Mouse (Mus musculus): ENCODE measurements around the gene Ehf. TPM values are rescaled to one million over a fixed set of nuclear protein-coding genes. Genes with fewer than 3 reads are reported as not detected.
A peak's percentile ranks its signal among the peaks of the same experiment; 100 is the strongest.

The Ehf gene
- polyA plus RNA-seq, 1 experiment from 2014 or later: 18.2 TPM

DNA sequence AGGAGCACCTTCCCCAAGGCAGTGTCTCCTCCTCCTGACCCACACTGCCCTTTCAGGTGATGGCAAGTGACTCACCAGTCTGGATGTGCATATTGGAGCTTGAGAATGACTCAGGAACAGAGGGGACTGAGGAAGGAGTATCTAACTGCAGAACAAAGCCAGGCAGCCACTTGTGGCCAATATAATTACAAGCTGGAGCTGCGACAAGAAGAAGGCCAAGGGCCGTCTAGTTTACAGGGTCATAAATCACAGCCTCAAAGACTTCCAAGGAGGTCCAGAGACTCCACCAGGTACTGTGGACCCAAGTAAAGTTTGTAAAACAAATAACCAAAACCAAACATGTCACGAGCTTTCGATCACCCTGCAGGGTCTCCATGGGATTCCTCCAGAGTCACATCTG, 10.9 kb upstream of the Ehf start:
- 51% methylated on average over 4 of the region's 4 CpGs for WGBS
- no peak for ATAC-seq (ENCODE audit: insufficient number of reproducible peaks, insufficient read depth, low FRiP score, low read depth)
- Histone ChIP-seq H3K27ac (ENCODE audit: low read length) (no peak overlapping the region), H3K4me1 (ENCODE audit: control insufficient read depth, insufficient read depth, low read length) (no peaks in the 10 kb centered on the region), H3K4me2 (replicated peaks; ENCODE audit: low read depth, low read length) (no peak overlapping the region), H3K4me3 (ENCODE audit: low read depth, low read length) (no peak overlapping the region), H3K36me3 (ENCODE audit: control insufficient read depth, insufficient read depth, low read length) (no peaks in the 10 kb centered on the region), H3K9ac (replicated peaks; ENCODE audit: low read depth, low read length) (no peak overlapping the region), H3K9me3 (ENCODE audit: control insufficient read depth, low read depth, low read length) (no peaks in the 10 kb centered on the region), H3K27me3 (ENCODE audit: control insufficient read depth, insufficient read depth, low read length) (no peaks in the 10 kb centered on the region)

DNA sequence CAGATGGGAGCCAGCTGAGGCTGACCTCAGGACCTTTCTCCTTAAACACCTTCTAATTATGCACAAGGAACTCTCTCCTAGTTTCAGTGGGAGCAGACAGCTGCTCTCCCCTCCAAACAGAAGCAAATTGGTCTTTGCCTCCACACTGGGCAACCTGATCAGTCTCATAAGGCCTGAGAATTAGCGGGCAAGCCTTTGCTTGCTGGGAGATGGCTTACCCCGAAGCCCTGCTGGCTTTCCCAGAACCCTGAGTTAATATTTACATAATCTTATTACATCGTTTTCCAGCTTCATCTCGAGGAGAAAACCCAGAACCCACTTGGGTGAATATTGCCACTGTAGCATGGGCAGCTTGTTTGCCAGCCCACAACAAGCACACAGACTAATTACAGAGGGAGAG, 9.6 kb upstream of the Ehf start:
- H3K4me1 ChIP-seq (ENCODE audit: control insufficient read depth, insufficient read depth, low read length): no peaks in the 10 kb centered on the region
- no peak overlapping the region for H3K4me2 ChIP-seq (replicated peaks; ENCODE audit: low read depth, low read length)
- WGBS: 35% methylated on average over 4 of the region's 4 CpGs
- no peaks in the 10 kb centered on the region for H3K36me3 ChIP-seq (ENCODE audit: control insufficient read depth, insufficient read depth, low read length)
- no peak overlapping the region for H3K27ac ChIP-seq (ENCODE audit: low read length)
- no peaks in the 10 kb centered on the region for H3K27me3 ChIP-seq (ENCODE audit: control insufficient read depth, insufficient read depth, low read length)
- no peak overlapping the region for H3K9ac ChIP-seq (replicated peaks; ENCODE audit: low read depth, low read length)
- ATAC-seq (ENCODE audit: insufficient number of reproducible peaks, insufficient read depth, low FRiP score, low read depth): no peak
- H3K9me3 ChIP-seq (ENCODE audit: control insufficient read depth, low read depth, low read length): no peaks in the 10 kb centered on the region
- H3K4me3 ChIP-seq (ENCODE audit: low read depth, low read length): no peak overlapping the region

DNA sequence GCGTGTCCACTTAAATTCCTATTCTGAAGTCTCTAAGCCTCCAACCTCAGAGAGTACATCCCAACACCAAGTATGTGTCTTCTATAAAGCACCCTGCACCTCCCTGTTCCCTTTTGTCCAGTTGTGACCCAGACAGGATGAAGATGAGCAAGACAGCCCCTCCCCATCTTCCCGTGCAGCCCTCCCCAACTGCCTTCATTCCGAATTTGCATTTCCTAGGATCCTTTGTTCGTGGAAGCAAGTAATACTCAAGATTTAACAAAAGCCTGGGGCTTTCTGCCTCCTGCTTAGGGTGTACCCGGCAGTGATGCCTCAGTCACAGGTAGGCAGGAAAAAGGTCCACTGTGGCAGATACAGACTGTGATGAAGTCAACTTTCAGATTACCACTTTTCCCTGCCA, 7.6 kb upstream of the Ehf start:
- WGBS: 66% methylated on average over 5 of the region's 5 CpGs
- Histone ChIP-seq H3K9ac (replicated peaks; ENCODE audit: low read depth, low read length) (no peak overlapping the region), H3K27ac (ENCODE audit: low read length) (no peak overlapping the region), H3K4me2 (replicated peaks; ENCODE audit: low read depth, low read length) (no peak overlapping the region), H3K36me3 (ENCODE audit: control insufficient read depth, insufficient read depth, low read length) (no peaks in the 10 kb centered on the region), H3K4me3 (ENCODE audit: low read depth, low read length) (no peak overlapping the region), H3K9me3 (ENCODE audit: control insufficient read depth, low read depth, low read length) (no peaks in the 10 kb centered on the region), H3K4me1 (ENCODE audit: control insufficient read depth, insufficient read depth, low read length) (no peaks in the 10 kb centered on the region), H3K27me3 (ENCODE audit: control insufficient read depth, insufficient read depth, low read length) (no peaks in the 10 kb centered on the region)
- ATAC-seq (ENCODE audit: insufficient number of reproducible peaks, insufficient read depth, low FRiP score, low read depth): no peak

DNA sequence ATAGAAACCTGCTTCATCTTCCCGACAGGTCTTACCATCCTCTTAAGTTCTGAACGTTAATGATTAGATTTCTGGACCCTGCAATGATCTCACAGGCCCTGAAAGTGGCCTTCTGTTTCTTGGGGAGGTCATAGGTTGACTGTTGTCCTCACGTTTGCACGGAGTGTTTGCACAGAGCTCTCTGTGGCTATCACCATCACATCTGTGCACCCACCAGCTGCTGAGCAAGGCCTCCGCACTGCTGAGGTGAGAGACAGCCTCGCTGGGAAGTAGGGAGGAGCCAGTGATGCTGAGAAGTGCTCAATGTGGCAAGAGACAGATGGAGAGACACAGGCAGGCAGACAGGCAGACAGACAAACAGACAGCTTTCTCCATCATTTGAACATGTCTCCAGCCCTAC, 3.6 kb upstream of the Ehf start:
- WGBS: 26% methylated on average over 6 of the region's 6 CpGs
- ATAC-seq (ENCODE audit: insufficient number of reproducible peaks, insufficient read depth, low FRiP score, low read depth): no peak
- no peak overlapping the region for H3K4me2 ChIP-seq (replicated peaks; ENCODE audit: low read depth, low read length)

DNA sequence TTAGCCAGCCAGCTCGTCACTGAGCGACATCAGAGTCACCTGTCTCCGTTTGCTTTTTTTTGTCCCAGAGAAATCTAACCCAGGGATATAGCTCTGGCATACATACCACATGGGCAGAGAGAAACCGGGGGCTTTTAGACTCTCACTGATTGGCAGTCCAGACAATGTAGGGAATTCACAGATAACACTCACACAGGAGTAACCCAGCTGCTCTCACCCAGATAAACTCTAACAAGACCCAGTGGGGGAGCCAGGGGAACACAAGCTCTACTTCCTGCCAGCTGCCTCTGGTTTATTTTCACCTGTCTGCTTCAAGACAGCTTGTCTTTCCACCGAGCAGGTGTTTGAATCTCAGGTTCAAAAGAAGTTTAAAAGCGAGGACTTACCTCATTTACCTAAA, 409 bp downstream of the Ehf start:
- 47% methylated on average over 6 of the region's 6 CpGs for WGBS
- H3K9ac ChIP-seq (replicated peaks; ENCODE audit: low read depth, low read length): no peak overlapping the region
- no peak; the same call in 1 of the 2 replicates for ATAC-seq (ENCODE audit: insufficient number of reproducible peaks, insufficient read depth, low FRiP score, low read depth)

More for the DNA sequence above, 3.6 kb upstream of the Ehf start:
- Histone ChIP-seq H3K9me3 (ENCODE audit: control insufficient read depth, low read depth, low read length) (no peaks in the 10 kb centered on the region), H3K4me3 (ENCODE audit: low read depth, low read length) (no peak overlapping the region), H3K4me1 (ENCODE audit: control insufficient read depth, insufficient read depth, low read length) (no peaks in the 10 kb centered on the region), H3K9ac (replicated peaks; ENCODE audit: low read depth, low read length) (no peak overlapping the region), H3K27ac (ENCODE audit: low read length) (no peak overlapping the region), H3K27me3 (ENCODE audit: control insufficient read depth, insufficient read depth, low read length) (no peaks in the 10 kb centered on the region), H3K36me3 (ENCODE audit: control insufficient read depth, insufficient read depth, low read length) (no peaks in the 10 kb centered on the region)

DNA sequence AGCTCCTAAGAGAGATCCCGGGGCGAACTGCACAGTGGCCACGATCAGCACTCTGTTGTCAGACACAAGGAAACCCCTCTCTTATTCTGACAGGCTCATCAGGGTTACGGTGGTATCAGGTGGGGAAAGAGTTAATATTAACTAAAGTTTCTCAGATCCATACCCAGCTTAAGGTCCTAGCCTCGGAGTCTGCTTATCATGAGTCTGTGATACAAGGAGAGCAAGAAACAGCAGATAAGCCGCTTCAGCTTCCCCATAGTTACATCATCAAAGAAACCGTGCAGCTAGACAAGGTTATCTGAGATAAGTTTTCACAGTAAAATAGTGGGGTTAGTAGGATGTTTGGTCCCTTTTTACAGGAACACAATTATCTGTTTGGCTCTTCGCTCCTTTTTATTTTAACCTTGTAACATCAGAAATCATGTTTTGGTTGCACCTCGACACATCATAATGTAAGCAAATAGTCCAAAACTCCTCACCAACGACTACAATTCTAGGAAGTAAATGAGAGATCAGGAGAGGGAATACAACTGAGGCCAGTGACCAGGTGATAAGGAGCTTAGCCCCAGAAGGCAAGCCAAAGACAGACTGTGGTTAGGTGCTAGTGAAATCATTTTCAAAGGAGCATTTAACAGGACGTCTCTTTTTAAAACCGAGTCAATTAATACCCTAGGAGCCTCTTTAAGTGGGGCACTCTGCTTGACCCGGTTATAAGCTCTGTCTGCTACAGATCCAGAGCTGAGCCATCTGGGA, 4.2 kb downstream of the Ehf start:
- no peaks in the 10 kb centered on the region for H3K36me3 ChIP-seq (ENCODE audit: control insufficient read depth, insufficient read depth, low read length)
- H3K4me1 ChIP-seq (ENCODE audit: control insufficient read depth, insufficient read depth, low read length): peaks cover 6% of the 10 kb centered on the region
- no peak for ATAC-seq (ENCODE audit: insufficient number of reproducible peaks, insufficient read depth, low FRiP score, low read depth)
- H3K27ac ChIP-seq (ENCODE audit: low read length): no peak overlapping the region
- no peak overlapping the region for H3K9ac ChIP-seq (replicated peaks; ENCODE audit: low read depth, low read length)
- H3K27me3 ChIP-seq (ENCODE audit: control insufficient read depth, insufficient read depth, low read length): no peaks in the 10 kb centered on the region
- no peak overlapping the region for H3K4me2 ChIP-seq (replicated peaks; ENCODE audit: low read depth, low read length)
- no peaks in the 10 kb centered on the region for H3K9me3 ChIP-seq (ENCODE audit: control insufficient read depth, low read depth, low read length)
- 48% methylated on average over 13 of the region's 13 CpGs for WGBS
- no peak overlapping the region for H3K4me3 ChIP-seq (ENCODE audit: low read depth, low read length)

More for the DNA sequence above, 409 bp downstream of the Ehf start:
- H3K36me3 ChIP-seq (ENCODE audit: control insufficient read depth, insufficient read depth, low read length): no peaks in the 10 kb centered on the region
- peak overlapping the region; percentile 66; the same call in 1 of the 2 replicates for H3K27ac ChIP-seq (ENCODE audit: low read length)
- H3K27me3 ChIP-seq (ENCODE audit: control insufficient read depth, insufficient read depth, low read length): no peaks in the 10 kb centered on the region
- no peaks in the 10 kb centered on the region for H3K9me3 ChIP-seq (ENCODE audit: control insufficient read depth, low read depth, low read length)
- H3K4me2 ChIP-seq (replicated peaks; ENCODE audit: low read depth, low read length): peak overlapping the region; percentile 10
- peak overlapping the region; percentile 17 for H3K4me3 ChIP-seq (ENCODE audit: low read depth, low read length)
- H3K4me1 ChIP-seq (ENCODE audit: control insufficient read depth, insufficient read depth, low read length): no peaks in the 10 kb centered on the region

DNA sequence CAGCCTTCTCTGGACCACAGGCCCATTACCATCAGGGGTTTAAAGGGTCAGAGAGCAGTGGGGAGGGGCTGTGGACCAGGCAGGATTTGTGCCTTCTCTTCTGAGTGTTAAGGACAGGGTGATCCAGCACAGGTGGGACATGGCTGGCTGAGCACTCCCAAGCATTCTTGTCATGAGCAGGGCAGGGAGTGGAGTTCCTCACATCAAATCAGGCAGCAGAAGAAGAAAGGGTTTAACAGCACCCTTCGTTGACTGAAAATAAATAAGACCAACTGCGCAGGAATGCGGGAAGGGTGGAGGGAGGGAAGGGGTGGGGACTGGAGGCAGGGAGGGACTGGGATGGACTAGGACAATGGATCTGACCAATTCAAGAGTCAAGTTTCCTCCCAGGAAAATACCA, 8.6 kb downstream of the Ehf start:
- no peaks in the 10 kb centered on the region for H3K27me3 ChIP-seq (ENCODE audit: control insufficient read depth, insufficient read depth, low read length)
- H3K9me3 ChIP-seq (ENCODE audit: control insufficient read depth, low read depth, low read length): no peaks in the 10 kb centered on the region
- no peak overlapping the region for H3K4me2 ChIP-seq (replicated peaks; ENCODE audit: low read depth, low read length)
- no peak overlapping the region for H3K4me3 ChIP-seq (ENCODE audit: low read depth, low read length)
- no peak overlapping the region for H3K9ac ChIP-seq (replicated peaks; ENCODE audit: low read depth, low read length)
- 11% methylated on average over 3 of the region's 3 CpGs for WGBS
- peaks cover 14% of the 10 kb centered on the region for H3K4me1 ChIP-seq (ENCODE audit: control insufficient read depth, insufficient read depth, low read length)
- ATAC-seq (ENCODE audit: insufficient number of reproducible peaks, insufficient read depth, low FRiP score, low read depth): 0 out of 2 replicates have a peak, but pooled peaks have one; percentile 66
- H3K27ac ChIP-seq (ENCODE audit: low read length): peak overlapping the region; percentile 68; the same call in 1 of the 2 replicates
- no peaks in the 10 kb centered on the region for H3K36me3 ChIP-seq (ENCODE audit: control insufficient read depth, insufficient read depth, low read length)

DNA sequence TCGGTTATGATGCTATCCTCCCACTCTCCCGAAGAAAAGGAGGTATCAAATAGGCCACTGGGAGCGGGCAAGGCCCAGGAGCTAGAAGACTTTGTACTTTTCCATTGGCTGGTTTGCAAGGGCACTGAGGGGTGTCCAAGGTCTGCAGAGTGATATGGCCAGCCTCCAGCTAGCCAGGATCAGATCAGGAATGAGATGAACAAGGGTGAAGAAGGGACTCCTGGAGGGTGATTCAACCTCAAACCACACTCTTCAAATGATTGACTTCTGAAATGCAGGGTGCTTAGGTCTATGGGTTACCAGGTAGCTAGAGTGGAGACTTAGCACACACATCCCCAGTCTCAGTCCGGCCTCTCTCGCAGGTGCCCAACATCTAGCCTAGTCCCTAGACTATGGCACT, 9.3 kb downstream of the Ehf start:
- Histone ChIP-seq H3K4me2 (replicated peaks; ENCODE audit: low read depth, low read length) (no peak overlapping the region), H3K9me3 (ENCODE audit: control insufficient read depth, low read depth, low read length) (no peaks in the 10 kb centered on the region), H3K36me3 (ENCODE audit: control insufficient read depth, insufficient read depth, low read length) (no peaks in the 10 kb centered on the region), H3K27me3 (ENCODE audit: control insufficient read depth, insufficient read depth, low read length) (no peaks in the 10 kb centered on the region), H3K4me3 (ENCODE audit: low read depth, low read length) (no peak overlapping the region), H3K27ac (ENCODE audit: low read length) (peak overlapping the region; percentile 68; the same call in 1 of the 2 replicates), H3K4me1 (ENCODE audit: control insufficient read depth, insufficient read depth, low read length) (peaks cover 16% of the 10 kb centered on the region), H3K9ac (replicated peaks; ENCODE audit: low read depth, low read length) (no peak overlapping the region)
- no peak for ATAC-seq (ENCODE audit: insufficient number of reproducible peaks, insufficient read depth, low FRiP score, low read depth)
- WGBS: 65% methylated on average over 5 of the region's 5 CpGs

DNA sequence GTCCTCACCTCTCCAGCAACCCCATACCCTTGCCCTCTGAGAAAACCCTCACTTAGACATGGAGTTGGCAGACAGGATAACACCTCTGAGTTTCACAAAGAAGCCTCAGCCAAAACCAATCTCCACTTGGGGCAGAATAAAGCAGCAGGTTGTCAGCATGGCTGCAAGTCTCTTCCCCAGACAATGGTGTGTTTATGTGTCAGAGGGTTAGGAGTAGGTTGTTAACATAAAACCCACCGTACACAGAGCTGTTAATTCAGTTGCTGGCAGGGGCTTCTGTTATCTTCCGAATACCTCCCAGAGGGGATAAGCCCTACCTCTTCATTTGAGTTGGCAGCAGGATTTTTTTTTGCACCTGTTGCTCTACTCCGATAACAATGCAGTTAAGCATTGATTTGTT, 9.9 kb downstream of the Ehf start:
- H3K4me1 ChIP-seq (ENCODE audit: control insufficient read depth, insufficient read depth, low read length): peaks cover 16% of the 10 kb centered on the region
- no peaks in the 10 kb centered on the region for H3K36me3 ChIP-seq (ENCODE audit: control insufficient read depth, insufficient read depth, low read length)
- H3K27ac ChIP-seq (ENCODE audit: low read length): no peak overlapping the region

More for the DNA sequence above, 9.9 kb downstream of the Ehf start:
- no peaks in the 10 kb centered on the region for H3K27me3 ChIP-seq (ENCODE audit: control insufficient read depth, insufficient read depth, low read length)
- no peak for ATAC-seq (ENCODE audit: insufficient number of reproducible peaks, insufficient read depth, low FRiP score, low read depth)
- no peak overlapping the region for H3K4me3 ChIP-seq (ENCODE audit: low read depth, low read length)
- 35% methylated on average over 3 of the region's 3 CpGs for WGBS
- no peak overlapping the region for H3K9ac ChIP-seq (replicated peaks; ENCODE audit: low read depth, low read length)
- H3K9me3 ChIP-seq (ENCODE audit: control insufficient read depth, low read depth, low read length): no peaks in the 10 kb centered on the region
- no peak overlapping the region for H3K4me2 ChIP-seq (replicated peaks; ENCODE audit: low read depth, low read length)
